Mouse (Mus musculus) stomach, embryonic 14.5 days (tissue): ENCODE measurements around the gene Txnrd3. TPM values are rescaled to one million over a fixed set of nuclear protein-coding genes. Genes with fewer than 3 reads are reported as not detected.

Source experiments
- ATAC-seq: fragments of 200-750 bp; cut with Nextera tagmentation; 2 replicates; pipeline ENCODE4 v1.8.0; 2017; ENCODE audit warnings: low read depth, moderate TSS enrichment; ENCODE audit not compliant: insufficient number of reproducible peaks, insufficient read depth, low FRiP score
- H3K27ac ChIP-seq: fragments of 300-500 bp; sonication (generic); 2 replicates; pipeline ENCODE4 v1.5.1; 2014; ENCODE audit warnings: mild to moderate bottlenecking, low read length, moderate library complexity, mixed read lengths
- H3K27me3 ChIP-seq: fragments of 300-500 bp; sonication (generic); 2 replicates; pipeline ENCODE4 v1.6.1; 2014; ENCODE audit warnings: low read length, control low read depth, mixed read lengths; ENCODE audit not compliant: control insufficient read depth, insufficient read depth
- H3K36me3 ChIP-seq: fragments of 300-500 bp; sonication (generic); 2 replicates; pipeline ENCODE4 v1.6.1; 2014; ENCODE audit warnings: mild to moderate bottlenecking, control low read depth, low read length, moderate library complexity, mixed read lengths; ENCODE audit not compliant: control insufficient read depth, insufficient read depth
- H3K4me1 ChIP-seq: fragments of 300-500 bp; sonication (generic); 2 replicates; pipeline ENCODE4 v1.6.1; 2014; ENCODE audit warnings: low read length, control low read depth, mixed read lengths; ENCODE audit not compliant: control insufficient read depth, insufficient read depth
- H3K4me2 ChIP-seq: fragments of 300-500 bp; sonication (generic); replicated peaks from 2 replicates; pipeline ENCODE4 v1.6.1; 2014; ENCODE audit warnings: low read depth, low read length, control low read depth
- H3K4me3 ChIP-seq: fragments of 300-500 bp; sonication (generic); 2 replicates; pipeline ENCODE4 v1.5.1; 2014; ENCODE audit warnings: low read depth, low read length, control low read depth
- H3K9ac ChIP-seq: fragments of 300-500 bp; sonication (generic); replicated peaks from 2 replicates; pipeline ENCODE4 v1.6.1; 2014; ENCODE audit warnings: low read depth, mild to moderate bottlenecking, control low read depth, low read length, moderate library complexity, mixed read lengths
- H3K9me3 ChIP-seq: fragments of 300-500 bp; sonication (generic); 2 replicates; pipeline ENCODE4 v1.6.1; 2016; ENCODE audit warnings: low read depth, low read length, control low read depth; ENCODE audit not compliant: control insufficient read depth
- WGBS: fragments of 180-500 bp; shearing (Covaris S2); extraction: QIAGEN DNeasy Blood & Tissue Kit; methylation state at CpG from one replicate; pipeline ENCODE4 v1.1.7; 2014; 5-methylcytosine and 5-hydroxymethylcytosine counted together
- polyA plus RNA-seq: library from polyadenylated mRNA; unstranded; fragments of >200 nt; fragmentation: Nextera tagmentation; extraction: Ambion mirVana; gene quantifications from 2 replicates; pipeline ENCODE4 v1.2.1, GENCODE M21; 2014

Txnrd3 gene
- polyA plus RNA-seq = 12.0 and 12.9 TPM in 2 replicates

DNA sequence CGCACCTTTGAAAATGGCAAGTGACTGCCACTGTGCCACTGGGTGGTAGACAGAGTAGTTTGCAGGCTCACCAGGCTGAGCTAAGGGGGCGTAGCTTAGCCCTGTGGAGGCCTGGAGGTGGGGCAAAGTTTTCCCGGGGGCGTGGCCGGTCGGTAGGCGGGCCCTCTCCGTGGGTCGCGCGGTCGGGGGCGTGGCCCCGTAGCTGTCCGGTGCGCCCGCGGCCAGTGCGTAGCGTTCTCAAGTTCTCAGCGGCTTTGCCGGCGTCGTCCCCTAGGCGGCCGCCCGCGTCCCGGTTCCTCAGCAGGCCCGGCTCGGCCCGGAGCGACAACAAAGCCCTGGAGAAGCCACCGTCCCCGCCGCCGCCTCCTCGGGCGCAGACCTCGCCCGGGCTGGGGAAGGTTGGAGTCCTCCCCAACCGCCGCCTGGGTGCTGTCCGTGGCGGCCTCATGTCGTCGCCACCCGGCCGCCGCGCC lies at the start of gene Txnrd3:
Gene Txnrd3, plus strand, starts transcription at position 191 of the 473 bp plus-strand sequence.
- H3K4me3 ChIP-seq = peak within 1 kb of the TSS; percentile 61
- H3K36me3 ChIP-seq = no peaks in the 10 kb centered on the region
- 0 out of 2 replicates have a peak, but pooled peaks cover 3% of the 10 kb centered on the region for H3K4me1 ChIP-seq
- ATAC-seq = peak; percentile 89
- 0 out of 2 replicates have a peak within 1 kb of the TSS, but pooled peaks have one; percentile 15 for H3K9ac ChIP-seq
- H3K9me3 ChIP-seq = no peaks in the 10 kb centered on the region
- H3K27me3 ChIP-seq = no peaks in the 10 kb centered on the region
- peak within 1 kb of the TSS; percentile 86 for H3K27ac ChIP-seq
- peak within 1 kb of the TSS; percentile 56 for H3K4me2 ChIP-seq
- under 1% methylated on average over 48 of the region's 51 CpGs for WGBS

DNA sequence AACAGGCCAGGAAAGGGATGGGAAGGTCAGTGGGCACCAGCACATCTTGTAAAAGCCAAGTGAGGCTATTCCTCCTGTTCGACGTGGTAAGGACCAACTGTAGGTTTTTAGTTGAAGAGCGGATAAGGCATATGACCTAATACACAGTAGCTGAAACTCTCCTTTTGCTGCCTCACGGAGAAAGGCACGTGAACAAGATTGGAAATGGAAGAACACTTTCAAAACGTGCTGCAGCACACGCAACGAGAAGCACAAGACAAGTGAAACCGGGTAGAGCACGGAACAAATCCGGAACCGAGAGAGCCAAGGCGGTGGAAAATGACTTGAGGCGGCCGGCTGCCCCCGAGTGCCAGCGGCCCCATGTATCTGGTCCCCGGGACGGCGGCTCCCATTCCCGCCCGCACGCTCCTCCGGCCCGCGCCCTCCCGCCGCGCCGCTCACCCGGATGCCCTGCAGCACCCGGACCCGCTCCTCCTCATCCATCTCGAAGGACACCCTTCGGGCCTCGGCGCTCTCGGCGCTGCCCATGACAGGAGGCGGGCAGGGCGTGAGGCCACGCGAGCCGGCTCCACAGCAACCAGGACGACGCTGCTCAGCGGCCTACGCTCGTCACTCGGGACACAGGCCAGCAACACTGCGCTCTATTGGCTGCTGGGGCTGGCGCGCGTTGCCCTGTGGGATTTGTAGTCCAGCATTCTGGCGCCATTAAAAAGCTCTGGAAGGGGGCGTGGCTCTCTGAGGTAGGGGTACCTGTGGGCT lies 48.6 kb upstream of the Txnrd3 start, which contains the start of gene Chchd6:
Gene Chchd6, minus strand, starts transcription at position 635 of the 759 bp plus-strand sequence.
- H3K9me3 ChIP-seq = no peaks in the 10 kb centered on the region; the same call in 1 of the 2 replicates
- peak; percentile 100 for ATAC-seq
- no peaks in the 10 kb centered on the region for H3K36me3 ChIP-seq
- peak within 1 kb of the TSS; percentile 60 for H3K9ac ChIP-seq
- H3K4me2 ChIP-seq = peak within 1 kb of the TSS; percentile 72
- H3K27ac ChIP-seq = no peak within 1 kb of the TSS
- H3K27me3 ChIP-seq = no peaks in the 10 kb centered on the region
- H3K4me3 ChIP-seq = peak within 1 kb of the TSS; percentile 72
- WGBS = under 1% methylated on average over 56 of the region's 56 CpGs
- H3K4me1 ChIP-seq = no peaks in the 10 kb centered on the region; the same call in 1 of the 2 replicates

DNA sequence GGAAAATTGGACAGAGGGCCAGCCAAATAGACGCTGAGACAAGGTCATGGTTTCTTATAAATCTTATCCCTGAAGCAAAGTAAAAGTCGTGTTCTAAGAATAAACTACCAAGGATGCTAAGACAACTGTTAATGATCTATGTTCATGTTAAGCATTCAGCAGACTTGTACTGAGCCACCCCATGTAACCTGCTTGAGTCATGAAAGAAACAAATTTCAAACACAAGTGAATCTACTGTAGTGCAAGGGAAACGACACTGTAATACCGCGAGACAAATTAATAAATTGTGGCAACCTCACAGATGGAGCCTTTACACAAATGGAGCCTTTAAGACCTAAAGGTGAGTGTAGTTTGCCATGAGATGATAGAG lies 48.0 kb upstream of the Txnrd3 start:
- ATAC-seq = peak; percentile 5; the same call in 1 of the 2 replicates
- WGBS = 30% methylated on average over 5 of the region's 5 CpGs
- Histone ChIP-seq H3K27me3 (no peaks in the 10 kb centered on the region), H3K4me2 (peak overlapping the region; percentile 72), H3K4me1 (no peaks in the 10 kb centered on the region; the same call in 1 of the 2 replicates), H3K9ac (no peak overlapping the region), H3K4me3 (peak overlapping the region; percentile 72), H3K9me3 (no peaks in the 10 kb centered on the region; the same call in 1 of the 2 replicates), H3K27ac (no peak overlapping the region), H3K36me3 (no peaks in the 10 kb centered on the region)

DNA sequence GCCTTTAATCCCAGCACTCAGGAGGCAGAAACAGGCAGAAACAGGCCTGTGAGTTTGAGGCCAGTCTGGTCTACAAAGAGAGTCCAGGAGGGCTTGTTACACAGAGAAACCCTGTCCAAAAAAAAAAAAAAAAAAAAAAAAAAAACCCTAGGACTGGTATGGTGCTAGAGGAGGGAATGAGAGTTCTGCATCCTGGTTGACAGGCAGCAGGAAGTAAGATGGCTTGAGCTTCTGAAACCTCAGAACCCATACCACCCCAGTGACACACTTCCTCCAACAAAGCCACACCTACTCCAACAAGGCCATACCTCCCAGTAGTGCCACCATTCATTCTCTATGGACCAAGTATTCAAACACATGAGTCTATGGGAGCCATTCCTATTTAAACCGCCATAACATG lies 47.3 kb upstream of the Txnrd3 start:
- H3K9me3 ChIP-seq = no peaks in the 10 kb centered on the region; the same call in 1 of the 2 replicates
- H3K27ac ChIP-seq = no peak overlapping the region
- no peaks in the 10 kb centered on the region; the same call in 1 of the 2 replicates for H3K4me1 ChIP-seq
- no peak overlapping the region for H3K4me2 ChIP-seq
- H3K9ac ChIP-seq = no peak overlapping the region
- no peak overlapping the region for H3K4me3 ChIP-seq
- H3K36me3 ChIP-seq = no peaks in the 10 kb centered on the region
- no peak for ATAC-seq
- no peaks in the 10 kb centered on the region for H3K27me3 ChIP-seq
- 93% methylated on average over 1 of the region's 1 CpGs for WGBS

DNA sequence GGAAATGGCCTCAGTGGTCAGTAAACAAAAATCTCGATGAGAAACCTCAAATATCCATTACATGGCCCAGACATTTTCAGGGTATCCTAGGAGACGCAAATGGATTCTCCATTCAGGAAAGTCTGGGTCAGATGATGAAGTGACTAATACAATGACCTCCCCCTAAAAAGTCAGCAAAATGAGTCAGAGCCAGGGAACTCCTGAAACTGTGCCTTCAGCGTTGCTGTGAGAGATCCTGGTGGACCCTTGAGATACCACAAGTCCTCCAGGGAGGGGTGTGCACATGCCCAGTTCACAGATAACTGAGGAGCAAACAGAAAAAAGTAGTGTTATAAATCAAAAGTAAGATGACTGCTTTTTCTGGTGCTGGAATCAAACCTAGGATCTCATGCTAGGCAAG lies 37.7 kb upstream of the Txnrd3 start:
- 58% methylated on average over 3 of the region's 3 CpGs for WGBS
- H3K27me3 ChIP-seq = no peaks in the 10 kb centered on the region
- no peaks in the 10 kb centered on the region for H3K36me3 ChIP-seq
- no peak for ATAC-seq
- no peak overlapping the region for H3K27ac ChIP-seq
- H3K4me1 ChIP-seq = no peaks in the 10 kb centered on the region
- no peak overlapping the region for H3K4me2 ChIP-seq
- no peak overlapping the region for H3K9ac ChIP-seq
- H3K9me3 ChIP-seq = no peaks in the 10 kb centered on the region
- no peak overlapping the region for H3K4me3 ChIP-seq

DNA sequence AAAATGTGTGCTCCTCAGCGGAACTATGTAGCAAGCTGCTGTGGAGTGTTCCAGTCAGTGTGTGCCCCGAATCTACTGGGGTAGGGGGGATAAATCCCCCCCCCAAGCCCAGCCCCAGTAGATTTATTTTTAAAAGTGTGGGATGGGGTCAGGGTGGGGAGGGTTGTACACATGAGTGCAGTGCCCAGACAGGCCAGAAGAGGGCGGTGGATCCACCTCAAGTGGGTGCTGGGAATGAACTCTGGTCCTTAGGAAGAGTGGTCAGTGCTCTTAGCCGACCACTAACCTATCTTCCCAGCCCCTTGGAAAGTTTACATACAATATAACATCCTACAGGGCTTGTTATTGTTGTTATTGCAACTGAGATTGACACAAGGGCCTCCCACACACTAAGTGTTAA lies 35.8 kb upstream of the Txnrd3 start:
- no peak overlapping the region for H3K27ac ChIP-seq
- H3K4me2 ChIP-seq = no peak overlapping the region
- H3K9ac ChIP-seq = no peak overlapping the region
- H3K4me1 ChIP-seq = no peaks in the 10 kb centered on the region
- no peaks in the 10 kb centered on the region for H3K9me3 ChIP-seq
- no peaks in the 10 kb centered on the region for H3K36me3 ChIP-seq
- H3K4me3 ChIP-seq = no peak overlapping the region
- H3K27me3 ChIP-seq = no peaks in the 10 kb centered on the region
- ATAC-seq = no peak
- WGBS = 46% methylated on average over 4 of the region's 4 CpGs

DNA sequence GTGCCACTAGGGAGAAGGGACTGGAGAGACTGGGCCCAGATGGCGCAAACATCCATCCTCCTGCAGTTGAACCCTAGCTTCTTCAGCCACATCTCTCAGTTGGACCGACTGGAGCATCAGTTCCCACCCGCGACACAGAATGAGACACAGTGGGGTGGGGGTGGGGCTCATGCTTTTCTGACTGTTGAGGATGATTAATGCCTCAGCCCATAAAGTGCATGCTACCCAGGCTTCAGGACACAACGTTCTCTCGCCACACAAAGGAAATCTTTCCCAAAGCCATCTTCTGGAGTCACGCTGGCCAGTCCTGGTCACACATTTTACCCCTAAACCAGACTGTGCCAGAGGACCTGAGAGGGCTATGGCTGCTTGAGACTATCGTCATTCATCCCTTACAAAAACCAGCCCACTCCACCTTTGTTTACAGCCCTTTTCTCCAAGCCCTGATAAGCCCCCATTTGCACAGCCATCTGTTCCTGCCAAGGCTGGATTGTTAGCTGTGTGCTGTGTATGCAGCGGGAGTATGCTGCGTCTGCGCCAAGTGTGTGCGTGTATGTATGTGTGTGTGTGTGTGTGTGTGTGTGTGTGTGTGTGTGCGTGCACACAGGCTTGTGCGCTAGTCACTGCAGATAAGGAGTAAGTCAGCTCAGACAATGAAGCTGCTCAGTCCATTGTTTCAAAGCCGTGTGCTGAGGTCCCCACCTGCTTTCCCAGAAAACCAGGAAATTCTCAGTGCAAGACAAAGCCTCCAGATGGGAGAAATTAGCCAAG lies 30.3 kb upstream of the Txnrd3 start:
- H3K27ac ChIP-seq = no peak overlapping the region
- H3K36me3 ChIP-seq = no peaks in the 10 kb centered on the region
- no peaks in the 10 kb centered on the region for H3K4me1 ChIP-seq
- ATAC-seq = peak; percentile 69
- H3K9me3 ChIP-seq = no peaks in the 10 kb centered on the region
- no peak overlapping the region for H3K9ac ChIP-seq
- H3K4me3 ChIP-seq = no peak overlapping the region
- 31% methylated on average over 15 of the region's 15 CpGs for WGBS
- no peak overlapping the region for H3K4me2 ChIP-seq
- no peaks in the 10 kb centered on the region for H3K27me3 ChIP-seq

DNA sequence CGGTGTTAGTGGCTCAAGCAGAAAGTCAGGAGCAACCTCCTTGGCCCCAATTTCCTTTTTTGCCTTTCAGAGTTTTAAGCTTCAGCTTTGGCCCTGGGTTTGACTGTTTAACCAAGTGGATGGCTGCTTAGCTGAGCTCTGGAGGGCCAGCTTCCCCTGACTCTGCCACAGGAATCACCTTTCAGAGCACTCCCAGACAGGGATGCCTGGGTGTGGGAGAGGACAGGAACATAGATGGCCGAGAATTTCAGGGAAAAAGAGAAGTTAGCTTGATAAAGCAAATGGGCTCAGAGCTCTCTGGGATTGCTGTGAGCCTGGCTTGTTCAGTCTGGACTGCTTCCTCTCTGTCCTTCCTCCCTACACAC lies 29.7 kb upstream of the Txnrd3 start:
- Histone ChIP-seq H3K4me2 (no peak overlapping the region), H3K36me3 (no peaks in the 10 kb centered on the region), H3K27me3 (no peaks in the 10 kb centered on the region), H3K9me3 (no peaks in the 10 kb centered on the region), H3K27ac (0 out of 2 replicates have a peak overlapping the region, but pooled peaks have one; percentile 41), H3K4me1 (no peaks in the 10 kb centered on the region), H3K9ac (no peak overlapping the region), H3K4me3 (no peak overlapping the region)
- ATAC-seq = no peak
- 18% methylated on average over 2 of the region's 2 CpGs for WGBS
